Mouse (Mus musculus) forebrain, embryonic 11.5 days (tissue): ENCODE results near the gene AU018091. TPM values are rescaled to one million over a fixed set of nuclear protein-coding genes. Genes with fewer than 3 reads are reported as not detected.

Experiments used
- ATAC-seq: fragments of 200-750 bp; cut with Nextera tagmentation; replicated peaks from 2 replicates; pipeline ENCODE4 v1.8.0; 2017; ENCODE audit warnings: moderate TSS enrichment; ENCODE audit not compliant: low FRiP score
- DNase-seq: peaks from one replicate; pipeline ENCODE4 v3.0.0-alpha.2; 2017; ENCODE audit warnings: low spot score
- H3K27ac ChIP-seq: fragments of 300-500 bp; sonication (generic); 2 replicates; pipeline ENCODE4 v1.5.1; 2014; ENCODE audit warnings: low read depth, low read length
- H3K27me3 ChIP-seq: fragments of 300-500 bp; sonication (generic); 2 replicates; pipeline ENCODE4 v1.6.1; 2014; ENCODE audit warnings: mild to moderate bottlenecking, low read length, mixed read lengths; ENCODE audit not compliant: control insufficient read depth, insufficient read depth
- H3K36me3 ChIP-seq: fragments of 300-500 bp; sonication (generic); 2 replicates; pipeline ENCODE4 v1.6.1; 2014; ENCODE audit warnings: mild to moderate bottlenecking, low read length, moderate library complexity, mixed read lengths; ENCODE audit not compliant: control insufficient read depth, insufficient read depth
- H3K4me1 ChIP-seq: fragments of 300-500 bp; sonication (generic); replicated peaks from 2 replicates; pipeline ENCODE4 v1.6.1; 2014; ENCODE audit warnings: low read length, mixed read lengths; ENCODE audit not compliant: control insufficient read depth, insufficient read depth
- H3K4me2 ChIP-seq: fragments of 300-500 bp; sonication (generic); 2 replicates; pipeline ENCODE4 v1.6.1; 2014; ENCODE audit warnings: low read depth, mild to moderate bottlenecking, low read length, moderate library complexity, mixed read lengths; ENCODE audit not compliant: severe bottlenecking
- H3K4me3 ChIP-seq: fragments of 300-500 bp; sonication (generic); 2 replicates; pipeline ENCODE4 v1.5.1; 2014; ENCODE audit warnings: low read depth, low read length
- H3K9ac ChIP-seq: fragments of 300-500 bp; sonication (generic); 2 replicates; pipeline ENCODE4 v1.6.1; 2014; ENCODE audit warnings: low read length
- H3K9me3 ChIP-seq: fragments of 300-500 bp; sonication (generic); 2 replicates; pipeline ENCODE4 v1.6.1; 2016; ENCODE audit warnings: low read length, mixed read lengths; ENCODE audit not compliant: control insufficient read depth
- WGBS: fragments of 180-500 bp; shearing (Covaris S2); extraction: QIAGEN DNeasy Blood & Tissue Kit; methylation state at CpG from one replicate; pipeline ENCODE4 v1.1.7; 2014; 5-methylcytosine and 5-hydroxymethylcytosine counted together
- polyA plus RNA-seq: library from polyadenylated mRNA; unstranded; fragments of >200 nt; fragmentation: Nextera tagmentation; extraction: Ambion mirVana; gene quantifications from 2 replicates; pipeline ENCODE4 v1.2.1, GENCODE M21; 2014

Gene AU018091
- polyA plus RNA-seq: 0.05 and 0.37 TPM in 2 replicates

- Histone ChIP-seq H3K4me2 (no peak within 1 kb of the TSS), H3K27me3 (no peaks in the 10 kb centered on the region), H3K9me3 (no peaks in the 10 kb centered on the region; the same call in 1 of the 2 replicates), H3K9ac (no peak within 1 kb of the TSS), H3K4me1 (no peaks in the 10 kb centered on the region), H3K36me3 (no peaks in the 10 kb centered on the region), H3K4me3 (no peak within 1 kb of the TSS), H3K27ac (no peak within 1 kb of the TSS)
- 80% methylated on average over 3 of the region's 3 CpGs for WGBS
- ATAC-seq: no peak
- no peak for DNase-seq
These were observed at the start of gene AU018091 for GRCm38 (mm10) chr7:3168925-3169324. Gene AU018091 (minus strand): TSS chr7:3169203.

GRCm38 (mm10) chr7:3217546-3218056 is 48.6 kb upstream of the AU018091 start:
- Histone ChIP-seq H3K4me2 (no peak overlapping the region), H3K27ac (no peak overlapping the region), H3K9ac (no peak overlapping the region), H3K4me3 (no peak overlapping the region), H3K4me1 (no peaks in the 10 kb centered on the region), H3K9me3 (no peaks in the 10 kb centered on the region), H3K27me3 (peaks cover 17% of the 10 kb centered on the region), H3K36me3 (no peaks in the 10 kb centered on the region)
- DNase-seq (no peak), ATAC-seq (no peak)
- WGBS: 22% methylated on average over 10 of the region's 10 CpGs

- Histone ChIP-seq H3K9me3 (no peaks in the 10 kb centered on the region), H3K4me2 (no peak overlapping the region), H3K4me1 (no peaks in the 10 kb centered on the region), H3K36me3 (no peaks in the 10 kb centered on the region), H3K4me3 (no peak overlapping the region), H3K27me3 (peaks cover 17% of the 10 kb centered on the region), H3K27ac (no peak overlapping the region), H3K9ac (no peak overlapping the region)
- WGBS: 88% methylated on average over 2 of the region's 3 CpGs
- DNase-seq: no peak
- no peak for ATAC-seq
These were observed 47.3 kb upstream of the AU018091 start for GRCm38 (mm10) chr7:3216331-3216730.

GRCm38 (mm10) chr7:3213557-3213956 is 44.6 kb upstream of the AU018091 start:
- ATAC-seq (no peak), DNase-seq (no peak)
- no peaks in the 10 kb centered on the region for H3K36me3 ChIP-seq
- H3K9ac ChIP-seq: no peak overlapping the region
- H3K4me1 ChIP-seq: no peaks in the 10 kb centered on the region
- peaks cover 5% of the 10 kb centered on the region; the same call in 1 of the 2 replicates for H3K27me3 ChIP-seq
- H3K4me2 ChIP-seq: no peak overlapping the region
- WGBS: 21% methylated on average over 3 of the region's 3 CpGs
- H3K9me3 ChIP-seq: no peaks in the 10 kb centered on the region
- H3K27ac ChIP-seq: no peak overlapping the region
- no peak overlapping the region for H3K4me3 ChIP-seq

- WGBS: 48% methylated on average over 1 of the region's 1 CpGs
- no peak overlapping the region for H3K9ac ChIP-seq
- H3K27ac ChIP-seq: no peak overlapping the region
- H3K4me3 ChIP-seq: no peak overlapping the region
- no peak overlapping the region for H3K4me2 ChIP-seq
- H3K9me3 ChIP-seq: no peaks in the 10 kb centered on the region
- DNase-seq (no peak), ATAC-seq (no peak)
- no peaks in the 10 kb centered on the region for H3K4me1 ChIP-seq
- H3K36me3 ChIP-seq: no peaks in the 10 kb centered on the region
- peaks cover 2% of the 10 kb centered on the region; the same call in 1 of the 2 replicates for H3K27me3 ChIP-seq
These were observed 44.2 kb upstream of the AU018091 start for GRCm38 (mm10) chr7:3213156-3213555.

GRCm38 (mm10) chr7:3212002-3212790 is 43.2 kb upstream of the AU018091 start:
- no peak for ATAC-seq
- 52% methylated on average over 12 of the region's 12 CpGs for WGBS

GRCm38 (mm10) chr7:3211518-3211917 is 42.5 kb upstream of the AU018091 start:
- no peak for DNase-seq
- H3K9me3 ChIP-seq: no peaks in the 10 kb centered on the region
- H3K4me1 ChIP-seq: no peaks in the 10 kb centered on the region
- H3K4me2 ChIP-seq: no peak overlapping the region
- no peak overlapping the region for H3K4me3 ChIP-seq
- H3K36me3 ChIP-seq: no peaks in the 10 kb centered on the region
- no peak overlapping the region for H3K9ac ChIP-seq
- H3K27ac ChIP-seq: no peak overlapping the region
- ATAC-seq: no peak
- 71% methylated on average over 8 of the region's 8 CpGs for WGBS
- H3K27me3 ChIP-seq: no peaks in the 10 kb centered on the region

More at GRCm38 (mm10) chr7:3212002-3212790, 43.2 kb upstream of the AU018091 start:
- no peak for DNase-seq
- Histone ChIP-seq H3K4me3 (no peak overlapping the region), H3K4me2 (no peak overlapping the region), H3K27me3 (no peaks in the 10 kb centered on the region), H3K9me3 (no peaks in the 10 kb centered on the region), H3K4me1 (no peaks in the 10 kb centered on the region), H3K27ac (no peak overlapping the region), H3K36me3 (no peaks in the 10 kb centered on the region), H3K9ac (no peak overlapping the region)

- no peak overlapping the region for H3K4me3 ChIP-seq
These were observed 41.6 kb upstream of the AU018091 start for GRCm38 (mm10) chr7:3210605-3211004.

GRCm38 (mm10) chr7:3206520-3206919 is 37.5 kb upstream of the AU018091 start:
- no peaks in the 10 kb centered on the region for H3K27me3 ChIP-seq
- H3K9me3 ChIP-seq: no peaks in the 10 kb centered on the region
- H3K4me2 ChIP-seq: no peak overlapping the region
- H3K9ac ChIP-seq: no peak overlapping the region
- no peak for DNase-seq
- H3K4me3 ChIP-seq: no peak overlapping the region
- no peaks in the 10 kb centered on the region for H3K4me1 ChIP-seq
- H3K27ac ChIP-seq: no peak overlapping the region
- H3K36me3 ChIP-seq: no peaks in the 10 kb centered on the region
- ATAC-seq: no peak
- 5% methylated on average over 4 of the region's 4 CpGs for WGBS

More at GRCm38 (mm10) chr7:3210605-3211004, 41.6 kb upstream of the AU018091 start:
- Histone ChIP-seq H3K9me3 (no peaks in the 10 kb centered on the region), H3K27ac (no peak overlapping the region), H3K9ac (no peak overlapping the region), H3K4me1 (no peaks in the 10 kb centered on the region), H3K4me2 (no peak overlapping the region), H3K36me3 (no peaks in the 10 kb centered on the region), H3K27me3 (no peaks in the 10 kb centered on the region)
- ATAC-seq: no peak
- DNase-seq: no peak
- WGBS: 51% methylated on average over 6 of the region's 6 CpGs
